Mouse (Mus musculus): ENCODE data around the gene S100a6. TPM values are rescaled to one million over a fixed set of nuclear protein-coding genes. Genes with fewer than 3 reads are reported as not detected.

S100a6 gene
- total RNA-seq (2021), result 10 to 100 TPM; 42.5 to 68.0 TPM
- long read RNA-seq, experiment 1, transcript S100a6-201 (3 exons, 731 nt), result major isoform, 16 of 19 reads
- long read RNA-seq, experiment 1, partial matches to known transcripts, result 0 of 19 reads
- long read RNA-seq, experiment 1, other reads (novel, unspliced or antisense), result 2 of 19 reads
- long read RNA-seq, experiment 2, transcript S100a6-201 (3 exons, 731 nt), result major isoform, 10 of 13 reads
- long read RNA-seq, experiment 2, partial matches to known transcripts, result 1 of 13 reads
- long read RNA-seq, experiment 2, other reads (novel, unspliced or antisense), result 2 of 13 reads

DNA sequence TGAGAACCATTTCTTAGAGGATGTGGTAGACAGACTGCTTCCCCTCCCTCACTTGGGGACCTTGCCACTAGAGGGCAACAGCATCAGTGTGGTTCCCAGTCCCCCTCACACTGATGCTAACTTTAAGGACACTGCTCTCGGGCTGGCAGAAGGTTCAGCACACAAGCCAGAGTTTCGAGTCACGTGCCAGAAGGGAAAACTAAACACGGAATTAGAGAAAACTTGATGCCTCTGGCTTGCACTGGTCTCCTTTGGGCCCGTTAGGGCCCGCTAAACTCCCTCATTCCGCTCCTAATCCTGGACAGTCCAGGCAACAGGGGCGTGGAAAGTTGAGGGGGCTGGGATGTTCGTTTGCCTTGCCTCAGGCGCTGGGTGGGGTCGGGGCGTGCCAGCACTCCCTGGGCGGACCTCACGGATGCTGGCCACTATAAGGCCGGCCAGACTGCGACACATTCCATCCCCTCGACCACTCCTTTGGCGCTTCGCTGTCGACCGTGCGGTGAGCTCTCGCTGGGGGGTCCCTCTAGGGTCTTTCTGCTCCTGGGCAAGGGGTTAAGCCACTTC is at the start of gene S100a6:
Gene S100a6 (plus strand): TSS at position 155 of the 564 bp plus-strand sequence.
- peak; percentile 57 to 75 for DNase-seq

DNA sequence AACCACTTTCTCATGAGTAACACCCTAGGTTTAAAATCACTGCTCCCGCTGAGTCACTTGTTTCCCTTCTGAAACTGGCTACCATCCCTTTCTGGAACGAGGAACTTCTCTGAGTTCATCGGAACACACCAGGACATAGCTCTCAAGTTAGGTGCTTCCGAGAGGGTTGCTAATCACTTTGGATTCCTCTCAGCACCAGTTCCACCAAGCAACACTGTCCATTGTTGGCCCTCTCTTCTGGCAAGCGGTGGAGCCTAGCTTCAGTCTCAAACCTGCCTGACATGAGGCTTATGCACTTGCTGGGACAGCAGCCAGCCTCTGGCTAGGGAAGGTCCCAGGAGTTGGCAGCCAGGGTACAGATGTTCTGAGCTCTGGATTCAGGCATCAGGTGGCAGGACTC is 38.0 kb upstream of the S100a6 start:
- DNase-seq, result peak in 1 of 2 experiments; percentile 41

GRCm38 (mm10) chr3:90575320-90575719 is 37.4 kb upstream of the S100a6 start:
- DNase-seq, result no peak

DNA sequence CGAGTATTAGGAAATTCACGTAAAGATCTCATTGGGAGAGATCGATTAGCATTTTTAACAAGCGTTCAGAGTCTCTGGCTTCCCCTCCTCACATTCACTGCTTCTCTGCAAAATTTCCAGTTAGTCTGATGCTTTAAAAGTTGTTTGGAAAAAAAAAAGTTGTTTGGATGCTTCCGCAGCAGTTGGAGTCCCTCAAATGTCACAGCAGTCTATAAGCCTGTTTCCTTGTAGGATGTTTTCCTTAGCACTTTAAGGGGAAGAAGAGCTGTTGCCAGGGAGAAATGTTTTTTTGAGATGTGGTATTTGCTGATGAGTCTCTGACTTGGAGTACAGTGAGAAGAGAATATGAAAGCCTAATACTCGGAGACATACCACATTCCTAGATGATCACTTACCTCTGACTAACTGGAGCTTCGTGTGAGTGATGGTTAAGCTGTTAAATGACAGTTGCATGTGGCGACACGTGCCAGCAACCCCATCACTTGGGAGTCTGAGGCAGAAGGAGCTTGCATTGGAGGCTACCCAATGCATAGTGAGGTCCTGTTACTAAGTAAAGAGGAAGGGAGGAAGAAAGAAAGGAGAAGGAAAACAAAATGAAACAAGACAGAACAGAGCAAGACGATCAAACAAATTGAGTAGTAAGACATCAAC is 36.2 kb upstream of the S100a6 start:
- DNase-seq, result no peak

GRCm38 (mm10) chr3:90579433-90579832 is 33.2 kb upstream of the S100a6 start:
- DNase-seq, result no peak

GRCm38 (mm10) chr3:90581141-90581540 is 31.5 kb upstream of the S100a6 start:
- DNase-seq, result no peak

- no peak for DNase-seq
Measured at GRCm38 (mm10) chr3:90582156-90582555, 30.5 kb upstream of the S100a6 start.

DNA sequence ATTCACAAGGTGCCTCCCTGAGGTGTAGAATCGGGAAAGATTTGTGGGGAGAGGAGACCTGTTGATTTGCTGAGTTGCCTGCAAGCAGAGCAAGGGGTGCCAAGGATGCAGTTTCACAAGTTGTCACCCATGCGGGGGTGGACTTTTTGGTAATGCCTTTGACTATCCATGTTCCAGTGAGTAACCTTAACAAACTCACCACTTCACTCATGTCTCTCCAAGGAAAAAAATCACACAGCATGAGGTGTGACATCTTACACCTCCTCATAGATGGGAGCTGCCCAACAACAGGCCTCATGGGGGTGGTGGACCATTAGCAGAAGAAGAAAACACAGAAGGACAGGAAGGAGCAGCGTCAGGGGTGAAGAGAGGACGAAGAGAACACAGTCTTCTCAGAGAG is 30.1 kb upstream of the S100a6 start:
- DNase-seq, result no peak

DNA sequence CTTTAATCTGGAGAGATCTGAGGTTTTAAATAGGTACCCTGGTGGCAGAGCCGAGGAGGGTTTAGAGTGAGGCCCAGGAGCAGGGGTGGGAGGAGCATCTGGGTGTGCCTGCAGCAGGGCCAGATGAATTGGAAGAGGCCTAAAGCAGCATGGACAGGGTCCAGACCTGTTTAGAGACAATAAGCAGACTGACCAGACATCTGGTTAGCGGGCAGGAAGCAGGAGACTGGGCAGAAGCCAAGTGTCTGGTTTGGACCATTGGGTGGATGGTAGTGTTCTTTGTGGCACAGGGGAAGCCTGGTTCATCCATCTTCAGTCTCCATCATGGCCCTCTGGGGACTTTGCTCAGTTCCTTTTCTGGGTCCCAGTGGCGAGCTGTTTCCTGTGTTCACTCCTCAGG is 28.8 kb upstream of the S100a6 start:
- DNase-seq, result peak; percentile 38 to 53

GRCm38 (mm10) chr3:90585595-90585994 is 27.1 kb upstream of the S100a6 start:
- peak; percentile 60 to 80 for DNase-seq

- DNase-seq, result no peak
Measured at GRCm38 (mm10) chr3:90586016-90586643, 26.6 kb upstream of the S100a6 start.

- DNase-seq, result peak; percentile 91 to 94
Measured at GRCm38 (mm10) chr3:90586906-90587305, 25.8 kb upstream of the S100a6 start.

DNA sequence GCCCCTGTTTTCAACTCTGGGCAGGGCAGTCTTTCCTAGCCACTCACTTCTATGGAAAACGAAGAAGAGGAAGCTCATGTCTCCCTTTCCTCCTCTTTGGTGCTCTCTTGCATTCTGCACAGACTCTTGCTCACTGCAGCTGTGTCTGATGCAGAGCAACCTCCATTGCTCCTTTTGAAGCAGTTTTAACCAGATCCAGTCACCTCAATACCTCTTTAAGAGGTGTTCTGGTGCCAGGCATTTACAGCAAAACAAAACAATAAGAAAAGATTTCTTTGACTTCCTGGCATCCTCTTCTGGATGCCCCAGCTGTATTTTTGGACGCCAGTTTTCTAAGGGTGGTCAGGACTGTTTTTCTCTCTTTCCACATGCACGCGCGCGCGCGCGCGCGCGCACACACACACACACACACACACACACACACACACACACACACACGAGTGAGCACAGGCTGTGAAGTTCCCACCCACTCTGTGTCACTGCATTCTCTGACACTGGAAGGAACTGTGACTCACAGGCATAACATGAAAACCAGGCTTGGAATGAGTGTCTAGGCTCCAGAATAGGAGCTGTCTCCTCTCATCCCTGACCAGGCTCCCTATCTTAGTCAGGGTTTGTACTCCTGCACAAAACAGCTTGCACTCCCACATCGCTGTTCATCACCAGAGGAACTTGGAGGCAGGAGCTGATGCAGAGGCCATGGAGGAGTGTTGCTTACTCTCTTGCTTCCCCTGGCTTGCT is 25.2 kb upstream of the S100a6 start:
- DNase-seq, result peak; percentile 36 to 57

DNA sequence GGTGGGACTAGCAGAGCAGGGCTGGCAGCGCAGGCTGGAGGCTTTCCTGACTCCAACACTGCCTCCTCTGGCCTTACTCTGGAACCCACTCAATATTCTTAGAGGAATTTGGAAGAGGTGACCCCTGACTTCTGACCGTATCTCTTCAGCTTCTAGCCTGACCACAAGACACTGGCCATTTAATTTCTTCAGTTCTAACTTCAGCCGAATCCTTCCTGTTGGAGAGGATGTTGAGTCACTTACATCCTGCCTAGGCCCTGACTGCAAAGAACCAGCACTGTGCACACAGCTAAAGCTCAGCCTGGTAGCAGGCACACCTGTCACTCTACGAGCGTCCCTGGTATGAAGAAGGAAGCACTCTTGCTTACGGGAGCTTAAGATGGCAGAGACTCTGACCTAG is 23.3 kb upstream of the S100a6 start:
- DNase-seq, result no peak

GRCm38 (mm10) chr3:90589947-90590346 is 22.7 kb upstream of the S100a6 start, which contains the start of gene S100a2:
TSS of gene S100a2 (plus strand) at chr3:90590247.
- DNase-seq, result no peak

GRCm38 (mm10) chr3:90594466-90594865 is 18.2 kb upstream of the S100a6 start:
- no peak for DNase-seq

GRCm38 (mm10) chr3:90595556-90595955 is 17.1 kb upstream of the S100a6 start:
- DNase-seq, result no peak

DNA sequence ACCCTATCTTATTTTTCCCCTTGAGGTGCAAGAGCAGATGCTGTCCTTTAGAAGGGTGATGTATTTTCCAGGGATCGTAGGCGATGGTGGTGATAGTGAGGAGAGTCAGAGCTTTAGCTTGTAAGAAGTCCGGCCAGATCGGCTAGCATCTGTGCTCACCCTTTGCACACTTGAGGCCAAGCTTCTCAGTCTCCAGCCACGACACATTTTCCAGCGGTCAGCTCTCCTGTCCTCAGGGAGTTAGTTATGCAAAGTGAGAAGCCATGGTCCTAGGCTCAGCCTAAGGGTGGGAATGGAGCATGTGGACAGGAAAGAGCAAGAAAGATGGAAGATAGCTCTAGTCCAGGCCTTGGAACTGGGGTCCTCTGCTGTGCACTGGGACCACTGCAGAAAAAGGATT is 15.9 kb upstream of the S100a6 start:
- DNase-seq, result no peak

DNA sequence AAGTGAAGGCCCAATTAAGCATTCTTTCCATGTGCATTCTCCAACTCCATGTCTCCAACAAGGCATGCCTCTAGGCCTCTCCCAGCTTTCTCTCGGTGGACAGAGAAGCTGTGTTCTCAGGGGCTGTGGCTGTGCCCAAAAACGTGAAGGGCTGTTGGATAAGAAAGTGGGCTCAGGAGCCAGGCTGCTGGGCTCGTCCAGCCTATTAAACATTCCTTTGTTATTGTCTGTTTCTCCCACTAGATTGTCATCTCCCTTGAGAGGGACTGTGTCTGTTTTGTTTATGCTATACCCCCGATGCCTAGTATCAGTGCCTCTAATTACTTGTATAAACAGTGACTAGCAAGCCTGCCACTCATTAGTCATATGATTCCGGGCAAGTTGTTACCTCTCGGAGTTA is 14.9 kb upstream of the S100a6 start:
- no peak for DNase-seq

- DNase-seq, result no peak
Measured at GRCm38 (mm10) chr3:90598212-90598611, 14.5 kb upstream of the S100a6 start.

GRCm38 (mm10) chr3:90599401-90599800 is 13.3 kb upstream of the S100a6 start:
- no peak for DNase-seq

DNA sequence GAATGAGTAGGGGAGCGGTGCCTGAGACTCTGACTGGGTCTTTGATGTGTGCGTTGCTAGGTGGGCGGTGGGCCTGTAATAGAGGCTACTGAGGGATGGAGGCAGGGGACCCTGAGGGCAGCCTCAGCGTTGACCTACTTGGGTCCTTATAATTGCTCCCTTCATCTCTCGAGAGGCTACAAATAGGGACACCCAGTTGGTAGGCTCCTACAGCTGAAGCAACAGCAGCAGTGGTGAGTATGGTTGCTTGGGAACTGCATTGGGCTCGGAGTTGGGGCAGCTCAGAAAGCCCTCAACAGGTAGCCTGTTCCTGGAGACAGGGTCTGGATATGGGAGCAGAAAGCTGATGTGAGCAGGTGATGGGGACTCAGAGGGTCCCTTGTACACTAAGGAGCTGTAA is 12.6 kb upstream of the S100a6 start:
- no peak for DNase-seq
